ENCODE assay signal across 8 mouse cellular contexts in genomic region chr11:55607808-55608523, GRCm38 (mm10). TPM values are rescaled to one million over a fixed set of nuclear protein-coding genes. Genes with fewer than 3 reads are reported as not detected.
A peak's percentile ranks its signal among the peaks of the same experiment; 100 is the strongest.
DNase-seq lines count a peak whose midpoint lies in the region; ATAC-seq and TF ChIP-seq lines count a peak whose summit lies in the region.

TSS of gene Glra1 (minus strand) at chr11:55608198.

- peak; percentile 18 to 30 for DNase-seq in left cerebral cortex, adult 18-20 months (ENCODE audit: low spot score in 2 of 2)
- DNase-seq in left cerebral cortex, adult 11 months (ENCODE audit: low spot score) = no peak
- DNase-seq in gastrocnemius, postnatal 25 days = peak; percentile 37
- DNase-seq in liver, adult 2 months (ENCODE audit: extremely low read depth, low read depth, low spot score) = peak; percentile 5
- DNase-seq in neural tube, embryonic 10.5 days (ENCODE audit: extremely low spot score, low spot score) = peak; percentile 87
- peak; percentile 59 for DNase-seq in thymus, postnatal 25 days

- no peak within 1 kb of the TSS for H3K4me3 ChIP-seq in intestine, embryonic 16.5 days (ENCODE audit: low read length)
- no peak within 1 kb of the TSS for H3K4me3 ChIP-seq in liver, adult 2 months (ENCODE audit: insufficient read depth, low read depth, low read length)

- TF ChIP-seq POLR2A in liver, adult 2 months (IDR thresholded peaks at IDR 0.05; ENCODE audit: extremely low read depth, insufficient read depth, low read length) = no peak

- H3K4me1 ChIP-seq in intestine, embryonic 16.5 days (ENCODE audit: control insufficient read depth, insufficient read depth, low read length) = no peaks in the 10 kb centered on the region
- no peaks in the 10 kb centered on the region for H3K4me1 ChIP-seq in liver, adult 2 months (ENCODE audit: control insufficient read depth, insufficient read depth, low read length)

- TF ChIP-seq CTCF in liver, adult 2 months (IDR thresholded peaks at IDR 0.05; ENCODE audit: low read depth, low read length) = peak; percentile 22

- H3K27ac ChIP-seq in intestine, embryonic 16.5 days (ENCODE audit: low read length) = no peak within 1 kb of the TSS
- H3K27ac ChIP-seq in liver, adult 2 months (replicated peaks; ENCODE audit: insufficient read depth, low read depth, low read length) = no peak within 1 kb of the TSS

- no peaks in the 10 kb centered on the region for H3K79me2 ChIP-seq in liver, adult 2 months (ENCODE audit: control insufficient read depth, insufficient read depth, low read length)

- peak; percentile 100 for ATAC-seq in common myeloid progenitor, adult 5-6 weeks (replicated peaks; ENCODE audit: low read depth, poor library complexity, severe bottlenecking)
- peak; percentile 85 for ATAC-seq in intestine, embryonic 16.5 days

- H3K4me2 ChIP-seq in intestine, embryonic 16.5 days (ENCODE audit: low read depth, low read length) = no peak within 1 kb of the TSS

- no peaks in the 10 kb centered on the region for H3K9me3 ChIP-seq in intestine, embryonic 16.5 days (ENCODE audit: control insufficient read depth, low read length)

- H3K36me3 ChIP-seq in intestine, embryonic 16.5 days (ENCODE audit: control insufficient read depth, insufficient read depth, low read length) = no peaks in the 10 kb centered on the region
- H3K36me3 ChIP-seq in liver, adult 2 months (ENCODE audit: control insufficient read depth, insufficient read depth, low read length) = no peaks in the 10 kb centered on the region

- 2% methylated on average over 36 of the region's 36 CpGs for WGBS in intestine, embryonic 16.5 days
- 4% methylated on average over 36 of the region's 36 CpGs for WGBS in liver, adult 2 months

- H3K27me3 ChIP-seq in intestine, embryonic 16.5 days (replicated peaks; ENCODE audit: control insufficient read depth, insufficient read depth, low read length) = peaks cover 13% of the 10 kb centered on the region
- H3K27me3 ChIP-seq in liver, adult 2 months (ENCODE audit: control insufficient read depth, insufficient read depth, low read length) = peaks cover 4% of the 10 kb centered on the region; the same call in 1 of the 2 replicates

- no peak within 1 kb of the TSS for H3K9ac ChIP-seq in intestine, embryonic 16.5 days (ENCODE audit: low read depth, low read length)
- no peak within 1 kb of the TSS for H3K9ac ChIP-seq in liver, adult 2 months (ENCODE audit: low read depth, low read length)

RNA-seq across cellular contexts. Expression of gene Glra1, which starts in this region (rescaled TPM):
- 1 to 10 TPM; 1.3 to 1.8 TPM for total RNA-seq in left cerebral cortex, adult 18-20 months (2021)
- total RNA-seq in common myeloid progenitor, adult 5-6 weeks (2017) = not detected in 2 replicates
- not detected for total RNA-seq in gastrocnemius, postnatal 25 days (2021)
- polyA plus RNA-seq in intestine, embryonic 16.5 days (2015; fragmentation: Nextera tagmentation; extraction: Ambion mirVana) = not detected in 2 replicates
- not detected in 2 replicates for total RNA-seq in liver, adult 2 months (2014; rRNA removed)
- polyA plus RNA-seq in liver, adult 2 months (2012; rRNA removed) = not detected in 2 replicates

Comparison
In these comparisons a context has a peak if more than half of its experiments do, and no peak if none do; other contexts are left out.
1. Peak in ATAC-seq in common myeloid progenitor, adult 5-6 weeks; RNA of the gene not detected or under 1 TPM.
2. Peak in DNase-seq in gastrocnemius, postnatal 25 days; RNA of the gene not detected or under 1 TPM.
3. Peak in ATAC-seq in intestine, embryonic 16.5 days; RNA of the gene not detected or under 1 TPM.
4. Peak in DNase-seq in liver, adult 2 months; RNA of the gene not detected or under 1 TPM.